In the genomic region with DNA sequence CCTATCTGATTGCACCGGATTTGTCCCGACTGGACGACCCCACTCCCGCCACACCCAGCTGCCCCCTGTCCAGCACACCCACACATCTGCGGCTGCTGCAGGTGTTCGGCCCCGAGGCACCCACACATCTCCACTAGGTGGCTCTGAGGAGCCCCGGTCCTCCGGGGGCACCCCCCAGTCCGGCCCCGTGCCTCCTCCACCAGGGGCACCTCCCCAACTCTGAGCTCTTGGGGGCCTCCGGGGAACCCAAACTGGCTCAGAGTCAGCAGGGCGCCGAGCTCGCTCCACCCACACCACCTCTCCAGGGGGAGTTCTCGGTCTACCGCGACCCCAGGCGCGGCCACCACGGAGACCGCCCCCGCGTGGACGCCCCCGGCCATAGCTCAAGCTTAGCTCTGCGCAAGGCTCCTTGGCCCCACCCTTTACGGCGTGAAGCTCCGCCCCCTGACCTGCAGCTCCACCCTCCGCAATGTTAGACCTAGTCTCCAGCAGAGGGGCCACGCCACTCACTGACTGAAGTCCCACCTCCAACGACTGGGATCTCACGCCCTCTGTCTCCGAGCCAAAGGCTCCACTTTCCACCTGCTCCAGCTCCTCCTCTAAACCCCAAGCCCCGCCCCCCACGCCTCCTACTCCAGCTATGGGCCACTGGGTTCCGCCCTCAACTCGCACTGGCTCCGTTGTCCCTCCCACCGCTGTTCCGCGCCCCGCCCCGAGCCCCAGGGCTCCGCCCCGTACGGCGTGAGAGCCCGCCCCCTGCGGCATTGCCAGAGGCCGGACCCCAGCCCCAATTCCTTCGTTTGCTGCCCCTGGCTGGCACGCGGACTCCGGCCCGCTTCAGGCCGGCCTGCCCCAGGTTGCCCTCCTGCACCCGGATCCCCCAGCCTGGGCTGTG, we compare ENCODE assay signal across 7 mouse cellular contexts. TPM values are rescaled to one million over a fixed set of nuclear protein-coding genes. Genes with fewer than 3 reads are reported as not detected.
DNase-seq lines count a peak whose midpoint lies in the region; ATAC-seq lines count a peak whose summit lies in the region.

No protein-coding gene starts in this region.

- no peaks in the 10 kb centered on the region for H3K27me3 ChIP-seq in embryonic facial prominence, embryonic 12.5 days
- no peaks in the 10 kb centered on the region for H3K27me3 ChIP-seq in limb, embryonic 11.5 days (ENCODE audit: control insufficient read depth, insufficient read depth, low read length)
- H3K27me3 ChIP-seq in midbrain, embryonic 14.5 days (ENCODE audit: control insufficient read depth, insufficient read depth, low read length) = no peaks in the 10 kb centered on the region

- H3K9ac ChIP-seq in embryonic facial prominence, embryonic 12.5 days = peak overlapping the region; percentile 75
- peak overlapping the region; percentile 83 for H3K9ac ChIP-seq in limb, embryonic 11.5 days (ENCODE audit: low read length)
- peak overlapping the region; percentile 75 for H3K9ac ChIP-seq in midbrain, embryonic 14.5 days (replicated peaks; ENCODE audit: low read length)

- peak; percentile 100 for DNase-seq in adrenal gland, postnatal 25 days
- peak; percentile 100 for DNase-seq in heart, adult 11 months
- peak; percentile 99 for DNase-seq in kidney, adult 18-20 months
- DNase-seq in limb, embryonic 11.5 days (ENCODE audit: low spot score) = peak; percentile 99
- peak; percentile 98 for DNase-seq in midbrain, embryonic 14.5 days
- peak; percentile 99 for DNase-seq in spleen, adult 18-20 months

- peak overlapping the region; percentile 63 for H3K4me3 ChIP-seq in embryonic facial prominence, embryonic 12.5 days
- peak overlapping the region; percentile 56 for H3K4me3 ChIP-seq in limb, embryonic 11.5 days (ENCODE audit: low read depth, low read length)
- peak overlapping the region; percentile 66 for H3K4me3 ChIP-seq in midbrain, embryonic 14.5 days (replicated peaks; ENCODE audit: low read depth, low read length)

- peaks cover 40% of the 10 kb centered on the region for H3K36me3 ChIP-seq in embryonic facial prominence, embryonic 12.5 days
- peaks cover 19% of the 10 kb centered on the region for H3K36me3 ChIP-seq in limb, embryonic 11.5 days (ENCODE audit: control insufficient read depth, insufficient read depth, low read length)
- H3K36me3 ChIP-seq in midbrain, embryonic 14.5 days (ENCODE audit: control insufficient read depth, insufficient read depth, low read length) = peaks cover 27% of the 10 kb centered on the region

- H3K4me2 ChIP-seq in embryonic facial prominence, embryonic 12.5 days (replicated peaks) = peak overlapping the region; percentile 64
- H3K4me2 ChIP-seq in limb, embryonic 11.5 days (ENCODE audit: low read depth, severe bottlenecking) = peak overlapping the region; percentile 71
- H3K4me2 ChIP-seq in midbrain, embryonic 14.5 days (ENCODE audit: low read length) = peak overlapping the region; percentile 75

- H3K9me3 ChIP-seq in embryonic facial prominence, embryonic 12.5 days = no peaks in the 10 kb centered on the region
- no peaks in the 10 kb centered on the region for H3K9me3 ChIP-seq in limb, embryonic 11.5 days (ENCODE audit: control insufficient read depth, low read length)
- H3K9me3 ChIP-seq in midbrain, embryonic 14.5 days (ENCODE audit: control insufficient read depth, low read length) = no peaks in the 10 kb centered on the region

- peak overlapping the region; percentile 88 for H3K27ac ChIP-seq in embryonic facial prominence, embryonic 12.5 days
- peak overlapping the region; percentile 78 for H3K27ac ChIP-seq in limb, embryonic 11.5 days (replicated peaks; ENCODE audit: low read depth, low read length)
- H3K27ac ChIP-seq in midbrain, embryonic 14.5 days (replicated peaks; ENCODE audit: low read depth, low read length) = peak overlapping the region; percentile 96

- peak; percentile 89 for ATAC-seq in embryonic facial prominence, embryonic 12.5 days (ENCODE audit: insufficient number of reproducible peaks, insufficient read depth, low FRiP score, low TSS enrichment)
- peak; percentile 91 for ATAC-seq in limb, embryonic 11.5 days (ENCODE audit: insufficient number of reproducible peaks, low FRiP score, low TSS enrichment, low read depth)
- peak; percentile 89 for ATAC-seq in midbrain, embryonic 14.5 days (ENCODE audit: low FRiP score, low TSS enrichment)

- H3K4me1 ChIP-seq in embryonic facial prominence, embryonic 12.5 days = peaks cover 39% of the 10 kb centered on the region
- peaks cover 18% of the 10 kb centered on the region for H3K4me1 ChIP-seq in limb, embryonic 11.5 days (ENCODE audit: control insufficient read depth, insufficient read depth, low read length)
- peaks cover 40% of the 10 kb centered on the region for H3K4me1 ChIP-seq in midbrain, embryonic 14.5 days (ENCODE audit: control insufficient read depth, insufficient read depth, low read length)

- WGBS in embryonic facial prominence, embryonic 12.5 days = under 1% methylated on average over 59 of the region's 59 CpGs
- WGBS in limb, embryonic 11.5 days = under 1% methylated on average over 57 of the region's 59 CpGs
- WGBS in midbrain, embryonic 14.5 days = under 1% methylated on average over 59 of the region's 59 CpGs

RNA-seq across cellular contexts. Expression of gene Fkbp2, which starts 0.6 kb away (rescaled TPM):
- total RNA-seq in adrenal gland, postnatal 25 days (2021) = 102 and 139 TPM in 2 replicates
- 76.2 and 77.9 TPM in 2 replicates for polyA plus RNA-seq in embryonic facial prominence, embryonic 12.5 days (2016; fragmentation: Nextera tagmentation; extraction: Ambion mirVana)
- polyA plus RNA-seq in limb, embryonic 11.5 days (2014; fragmentation: Nextera tagmentation; extraction: Ambion mirVana) = 70.9 and 72.7 TPM in 2 replicates
- polyA plus RNA-seq in midbrain, embryonic 14.5 days (2014; fragmentation: Nextera tagmentation; extraction: Ambion mirVana) = 73.8 and 86.9 TPM in 2 replicates

RNA-seq across cellular contexts. Expression of gene Plcb3, which starts 3.5 kb away (rescaled TPM):
- 49.1 and 59.8 TPM in 2 replicates for total RNA-seq in adrenal gland, postnatal 25 days (2021)
- polyA plus RNA-seq in embryonic facial prominence, embryonic 12.5 days (2016; fragmentation: Nextera tagmentation; extraction: Ambion mirVana) = 47.4 and 48.7 TPM in 2 replicates
- polyA plus RNA-seq in limb, embryonic 11.5 days (2014; fragmentation: Nextera tagmentation; extraction: Ambion mirVana) = 24.4 and 27.7 TPM in 2 replicates
- polyA plus RNA-seq in midbrain, embryonic 14.5 days (2014; fragmentation: Nextera tagmentation; extraction: Ambion mirVana) = 6.3 and 8.8 TPM in 2 replicates

RNA-seq across cellular contexts. Expression of gene Ppp1r14b, which starts 5.0 kb away (rescaled TPM):
- total RNA-seq in adrenal gland, postnatal 25 days (2021) = 140 and 178 TPM in 2 replicates
- 255 and 291 TPM in 2 replicates for polyA plus RNA-seq in embryonic facial prominence, embryonic 12.5 days (2016; fragmentation: Nextera tagmentation; extraction: Ambion mirVana)
- polyA plus RNA-seq in limb, embryonic 11.5 days (2014; fragmentation: Nextera tagmentation; extraction: Ambion mirVana) = 282 and 293 TPM in 2 replicates
- 198 and 257 TPM in 2 replicates for polyA plus RNA-seq in midbrain, embryonic 14.5 days (2014; fragmentation: Nextera tagmentation; extraction: Ambion mirVana)

RNA-seq across cellular contexts. Expression of gene Vegfb, which starts 7.7 kb away (rescaled TPM):
- 86.0 and 90.9 TPM in 2 replicates for total RNA-seq in adrenal gland, postnatal 25 days (2021)
- 53.3 and 57.5 TPM in 2 replicates for polyA plus RNA-seq in embryonic facial prominence, embryonic 12.5 days (2016; fragmentation: Nextera tagmentation; extraction: Ambion mirVana)
- polyA plus RNA-seq in limb, embryonic 11.5 days (2014; fragmentation: Nextera tagmentation; extraction: Ambion mirVana) = 37.1 and 38.7 TPM in 2 replicates
- 33.1 and 47.3 TPM in 2 replicates for polyA plus RNA-seq in midbrain, embryonic 14.5 days (2014; fragmentation: Nextera tagmentation; extraction: Ambion mirVana)

RNA-seq across cellular contexts. Expression of gene Dnajc4, which starts 12.6 kb away (rescaled TPM):
- total RNA-seq in adrenal gland, postnatal 25 days (2021) = 46.9 and 50.3 TPM in 2 replicates
- polyA plus RNA-seq in embryonic facial prominence, embryonic 12.5 days (2016; fragmentation: Nextera tagmentation; extraction: Ambion mirVana) = 22.5 and 23.1 TPM in 2 replicates
- 15.0 and 20.7 TPM in 2 replicates for polyA plus RNA-seq in limb, embryonic 11.5 days (2014; fragmentation: Nextera tagmentation; extraction: Ambion mirVana)
- 23.1 and 26.7 TPM in 2 replicates for polyA plus RNA-seq in midbrain, embryonic 14.5 days (2014; fragmentation: Nextera tagmentation; extraction: Ambion mirVana)

Comparison
In these comparisons a context has a peak if more than half of its experiments do, and no peak if none do; other contexts are left out.
1. Peak in every context shown above with its lines: DNase-seq, ATAC-seq, H3K4me3 ChIP-seq and H3K27ac ChIP-seq.